Mouse (Mus musculus): ENCODE results near the gene Pkdrej.

Pkdrej gene

GRCm38 (mm10) chr15:85771306-85772121 lies 50.0 kb downstream of the Pkdrej start:
- no peak for DNase-seq (ENCODE audit: low read depth, low spot score)

GRCm38 (mm10) chr15:85768991-85769390 lies 52.5 kb downstream of the Pkdrej start:
- no peak for DNase-seq (ENCODE audit: low read depth, low spot score)

- DNase-seq (ENCODE audit: low read depth, low spot score), result no peak
These were observed 54.9 kb downstream of the Pkdrej start for GRCm38 (mm10) chr15:85766677-85767076.

- DNase-seq (ENCODE audit: low read depth, low spot score), result no peak
These were observed 56.5 kb downstream of the Pkdrej start for GRCm38 (mm10) chr15:85765022-85765421.

Measured in R1 (cell line).